Mouse (Mus musculus): ENCODE data around the gene Cdh1. TPM values are rescaled to one million over a fixed set of nuclear protein-coding genes. Genes with fewer than 3 reads are reported as not detected.

Cdh1 gene
- total and polyA plus RNA-seq, 3 experiments: not detected

DNA sequence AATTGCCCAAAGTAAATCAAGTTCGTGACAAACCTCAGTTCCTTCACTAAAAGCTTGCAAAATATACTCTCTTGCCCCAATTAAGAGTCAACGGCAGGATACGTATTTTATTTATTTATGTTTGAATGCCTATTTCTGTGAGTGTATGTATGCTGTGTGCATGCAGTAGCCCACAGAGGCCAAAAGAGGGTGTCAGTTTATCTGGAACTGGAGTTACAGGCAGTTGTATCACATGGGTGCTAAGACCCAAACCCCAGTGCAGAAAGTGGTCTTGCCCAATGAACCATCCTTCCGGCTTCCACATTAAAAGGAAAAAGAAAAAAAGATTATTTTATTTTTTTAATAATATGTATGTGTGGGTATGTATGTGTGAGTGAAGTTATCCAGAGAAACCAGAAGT, 81.2 kb downstream of the Cdh1 start:
- Histone ChIP-seq H3K9ac (ENCODE audit: control insufficient read depth, low read depth, low read length, poor library complexity, severe bottlenecking) (no peak overlapping the region), H3K36me3 (ENCODE audit: control insufficient read depth in 1 of 2, insufficient read depth in 2 of 2, low read length in 2 of 2) (peaks cover 0 to 3% of the 10 kb centered on the region in 2 experiments; a peak in 1 of 4 replicates), H3K27ac (ENCODE audit: control insufficient read depth, low read depth, low read length) (no peak overlapping the region), H3K9me3 (replicated peaks; ENCODE audit: insufficient read depth, low read length) (no peaks in the 10 kb centered on the region), H3K27me3 (ENCODE audit: control insufficient read depth in 1 of 2, insufficient read depth in 2 of 2, low read length in 2 of 2) (no peaks in the 10 kb centered on the region), H3K79me2 (ENCODE audit: control insufficient read depth, insufficient read depth, low read length, poor library complexity) (peaks cover 3% of the 10 kb centered on the region; the same call in 1 of the 2 replicates), H3K4me1 (ENCODE audit: control insufficient read depth in 1 of 2, insufficient read depth in 2 of 2, low read length in 2 of 2) (no peaks in the 10 kb centered on the region), H3K4me3 (ENCODE audit: control insufficient read depth in 1 of 2, insufficient read depth in 1 of 2, low read depth in 2 of 2, low read length in 2 of 2) (no peak overlapping the region)
- TF ChIP-seq CTCF (IDR thresholded peaks at IDR 0.05 in 2 of 3, conservative IDR thresholded peaks at IDR 0.05 in 1 of 3; ENCODE audit: control insufficient read depth in 1 of 3, insufficient read depth in 1 of 3, low read depth in 2 of 3, low read length in 3 of 3, poor library complexity in 1 of 3, severe bottlenecking in 1 of 3) (0 out of 6 replicates have a peak, but pooled peaks of 1 of the 3 experiments have one; percentile 3), POLR2AphosphoS2 (IDR thresholded peaks at IDR 0.05; ENCODE audit: low read length) (no peak)
- peak; percentile 21 for DNase-seq (ENCODE audit: low read depth, low spot score)

DNA sequence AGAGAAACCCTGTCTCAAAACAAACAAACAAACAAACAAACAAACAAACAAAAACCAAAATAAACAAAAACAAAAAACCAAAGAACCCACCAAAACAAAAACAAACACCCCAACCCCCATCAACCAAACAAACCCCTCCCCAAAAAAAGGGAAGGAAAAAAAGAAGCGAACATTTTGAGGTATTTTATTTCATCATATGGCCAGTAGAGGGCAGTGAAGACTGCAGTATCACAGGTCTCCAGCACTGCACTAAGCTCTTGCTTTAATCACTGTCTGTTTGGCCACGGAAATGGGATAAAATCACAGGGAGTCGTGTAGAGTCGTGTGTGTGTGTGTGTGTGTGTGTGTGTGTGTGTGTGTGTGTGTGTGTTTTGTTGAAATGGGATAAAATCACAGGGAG, 84.3 kb downstream of the Cdh1 start:
- Histone ChIP-seq H3K79me2 (ENCODE audit: control insufficient read depth, insufficient read depth, low read length, poor library complexity) (peaks cover 3% of the 10 kb centered on the region; the same call in 1 of the 2 replicates), H3K4me3 (ENCODE audit: control insufficient read depth in 1 of 2, insufficient read depth in 1 of 2, low read depth in 2 of 2, low read length in 2 of 2) (no peak overlapping the region), H3K36me3 (ENCODE audit: control insufficient read depth in 1 of 2, insufficient read depth in 2 of 2, low read length in 2 of 2) (peaks cover 0 to 3% of the 10 kb centered on the region in 2 experiments; a peak in 1 of 4 replicates), H3K27ac (ENCODE audit: control insufficient read depth, low read depth, low read length) (no peak overlapping the region), H3K9me3 (replicated peaks; ENCODE audit: insufficient read depth, low read length) (no peaks in the 10 kb centered on the region), H3K27me3 (ENCODE audit: control insufficient read depth in 1 of 2, insufficient read depth in 2 of 2, low read length in 2 of 2) (no peaks in the 10 kb centered on the region), H3K4me1 (ENCODE audit: control insufficient read depth in 1 of 2, insufficient read depth in 2 of 2, low read length in 2 of 2) (no peaks in the 10 kb centered on the region), H3K9ac (ENCODE audit: control insufficient read depth, low read depth, low read length, poor library complexity, severe bottlenecking) (no peak overlapping the region)
- TF ChIP-seq CTCF (IDR thresholded peaks at IDR 0.05 in 2 of 3, conservative IDR thresholded peaks at IDR 0.05 in 1 of 3; ENCODE audit: control insufficient read depth in 1 of 3, insufficient read depth in 1 of 3, low read depth in 2 of 3, low read length in 3 of 3, poor library complexity in 1 of 3, severe bottlenecking in 1 of 3): peak; percentile 46 to 74 (median 65)
- TF ChIP-seq ZNF384 (IDR thresholded peaks at IDR 0.05; ENCODE audit: low read depth, low read length): peak; percentile 71; the same call in 1 of the 2 replicates
- peak; percentile 42 for TF ChIP-seq SMC3 (IDR thresholded peaks at IDR 0.05; ENCODE audit: low read depth, low read length)
- TF ChIP-seq USF2 (IDR thresholded peaks at IDR 0.05; ENCODE audit: borderline replicate concordance in 1 of 2, insufficient read depth in 1 of 2, low read depth in 1 of 2, low read length in 2 of 2): no peak
- peak; percentile 66 for TF ChIP-seq RAD21 (IDR thresholded peaks at IDR 0.05; ENCODE audit: low read depth, low read length)
- TF ChIP-seq POLR2AphosphoS2 (IDR thresholded peaks at IDR 0.05; ENCODE audit: low read length): no peak
- TF ChIP-seq SIN3A (IDR thresholded peaks at IDR 0.05; ENCODE audit: low read length): no peak
- TF ChIP-seq ZC3H11A (IDR thresholded peaks at IDR 0.05; ENCODE audit: low read depth, low read length): peak; percentile 16; the same call in 1 of the 2 replicates
- peak; percentile 27; the same call in 1 of the 2 replicates for TF ChIP-seq RCOR1 (IDR thresholded peaks at IDR 0.05; ENCODE audit: low read depth, low read length)
- no peak for TF ChIP-seq NRF1 (IDR thresholded peaks at IDR 0.05; ENCODE audit: insufficient read depth, low read depth, low read length, poor library complexity, severe bottlenecking)
- no peak for TF ChIP-seq ZMIZ1 (IDR thresholded peaks at IDR 0.05; ENCODE audit: low read depth, low read length)
- DNase-seq (ENCODE audit: low read depth, low spot score): peak; percentile 75

DNA sequence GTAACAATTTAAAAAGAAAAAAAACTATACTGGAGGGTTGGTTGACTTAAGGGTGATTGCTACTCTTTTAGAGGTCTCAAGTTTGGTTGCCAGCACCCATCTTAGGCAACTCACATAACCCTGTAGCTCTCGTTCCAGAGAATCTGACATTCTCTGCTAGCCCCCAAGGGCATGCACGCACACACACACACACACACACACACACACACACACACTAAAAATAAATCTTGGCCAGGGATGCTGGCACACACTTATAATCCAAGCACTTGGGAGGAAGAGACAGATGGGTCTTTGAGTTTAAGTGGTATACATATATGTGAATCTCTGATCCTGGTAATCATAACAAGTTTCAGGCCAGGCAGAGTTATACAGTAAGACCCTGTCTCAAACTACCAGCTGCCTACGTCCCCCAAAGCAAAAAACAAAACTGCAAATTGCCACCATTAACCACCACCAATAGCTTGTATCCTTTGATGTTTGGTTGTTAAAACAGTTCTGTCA, 94.6 kb downstream of the Cdh1 start:
- H3K79me2 ChIP-seq (ENCODE audit: control insufficient read depth, insufficient read depth, low read length, poor library complexity): no peaks in the 10 kb centered on the region
- H3K36me3 ChIP-seq (ENCODE audit: control insufficient read depth in 1 of 2, insufficient read depth in 2 of 2, low read length in 2 of 2): peaks cover 0 to 3% of the 10 kb centered on the region in 2 experiments; a peak in 3 of 4 replicates
- TF ChIP-seq NRF1 (IDR thresholded peaks at IDR 0.05; ENCODE audit: insufficient read depth, low read depth, low read length, poor library complexity, severe bottlenecking): no peak
- no peak for TF ChIP-seq POLR2AphosphoS2 (IDR thresholded peaks at IDR 0.05; ENCODE audit: low read length)
- no peak for TF ChIP-seq USF1 (IDR thresholded peaks at IDR 0.05; ENCODE audit: low read depth, low read length)
- TF ChIP-seq SMC3 (IDR thresholded peaks at IDR 0.05; ENCODE audit: low read depth, low read length): no peak
- TF ChIP-seq MYB (IDR thresholded peaks at IDR 0.05; ENCODE audit: low read depth, low read length): no peak
- TF ChIP-seq BHLHE40 (IDR thresholded peaks at IDR 0.05; ENCODE audit: borderline replicate concordance, low read depth, low read length): no peak
- TF ChIP-seq POLR2A (IDR thresholded peaks at IDR 0.05; ENCODE audit: control insufficient read depth in 1 of 2, insufficient read depth in 1 of 2, low read depth in 1 of 2, low read length in 2 of 2, poor library complexity in 1 of 2): no peak
- no peak for TF ChIP-seq MAZ (IDR thresholded peaks at IDR 0.05; ENCODE audit: low read depth, low read length)
- no peak for TF ChIP-seq MYC (IDR thresholded peaks at IDR 0.05; ENCODE audit: low read depth, low read length)
- no peak for TF ChIP-seq ZC3H11A (IDR thresholded peaks at IDR 0.05; ENCODE audit: low read depth, low read length)
- TF ChIP-seq CHD2 (IDR thresholded peaks at IDR 0.05; ENCODE audit: low read length): no peak
- TF ChIP-seq USF2 (IDR thresholded peaks at IDR 0.05; ENCODE audit: borderline replicate concordance in 1 of 2, insufficient read depth in 1 of 2, low read depth in 1 of 2, low read length in 2 of 2): no peak
- no peak for TF ChIP-seq GABPA (IDR thresholded peaks at IDR 0.05; ENCODE audit: low read depth, low read length)
- TF ChIP-seq TAL1 (IDR thresholded peaks at IDR 0.05; ENCODE audit: low read length): no peak
- TF ChIP-seq ZNF384 (IDR thresholded peaks at IDR 0.05; ENCODE audit: low read depth, low read length): no peak
- no peak for TF ChIP-seq MAX (IDR thresholded peaks at IDR 0.05; ENCODE audit: low read length)
- no peak for TF ChIP-seq UBTF (IDR thresholded peaks at IDR 0.05; ENCODE audit: borderline replicate concordance, insufficient read depth, low read depth, low read length)
- TF ChIP-seq ZKSCAN1 (IDR thresholded peaks at IDR 0.05; ENCODE audit: low read depth, low read length): no peak

More for the DNA sequence above, 94.6 kb downstream of the Cdh1 start:
- Histone ChIP-seq H3K9me3 (replicated peaks; ENCODE audit: insufficient read depth, low read length) (no peaks in the 10 kb centered on the region), H3K4me3 (ENCODE audit: control insufficient read depth in 1 of 2, insufficient read depth in 1 of 2, low read depth in 2 of 2, low read length in 2 of 2) (no peak overlapping the region), H3K9ac (ENCODE audit: control insufficient read depth, low read depth, low read length, poor library complexity, severe bottlenecking) (no peak overlapping the region), H3K4me1 (ENCODE audit: control insufficient read depth in 1 of 2, insufficient read depth in 2 of 2, low read length in 2 of 2) (no peaks in the 10 kb centered on the region), H3K27me3 (ENCODE audit: control insufficient read depth in 1 of 2, insufficient read depth in 2 of 2, low read length in 2 of 2) (no peaks in the 10 kb centered on the region), H3K27ac (ENCODE audit: control insufficient read depth, low read depth, low read length) (no peak overlapping the region)
- DNase-seq (ENCODE audit: low read depth, low spot score): no peak

Data from MEL (cell line).